Mouse (Mus musculus) left cerebral cortex, postnatal 4 days (tissue): Measurements from ENCODE around the gene Zfp867. TPM values are rescaled to one million over a fixed set of nuclear protein-coding genes. Genes with fewer than 3 reads are reported as not detected.

ENCODE experiments used
- total RNA-seq, 2 experiments: library from RNA; stranded (reverse); gene quantifications; 2 replicates each; pipeline ENCODE4 v1.2.3; 2021

The Zfp867 gene
- total RNA-seq, 2 experiments from 2014 or later: 7.1 to 7.5 TPM

Other genes with a start within 250 kb of the Zfp867 start
- gene Arf1, start 244.2 kb downstream of the Zfp867 start, total RNA-seq: 100 to 1,000 TPM; 389 TPM
- not detected for gene Wnt3a, start 181.7 kb downstream of the Zfp867 start, total RNA-seq
- 1 to 10 TPM; 3.4 to 4.3 TPM for gene Wnt9a, start 165.5 kb downstream of the Zfp867 start, total RNA-seq
- not detected for gene Prss38, start 96.8 kb downstream of the Zfp867 start, total RNA-seq
- 10 to 100 TPM; 27.4 to 29.6 TPM for gene Jmjd4, start 22.4 kb downstream of the Zfp867 start, total RNA-seq
- 100 to 1,000 TPM; 267 to 307 TPM for gene Snap47, start 21.3 kb downstream of the Zfp867 start, total RNA-seq
- 10 to 100 TPM; 16.9 to 20.4 TPM for gene Zkscan17, start 54.3 kb upstream of the Zfp867 start, total RNA-seq
- gene Nlrp3, start 69.1 kb upstream of the Zfp867 start, total RNA-seq: under 1 TPM; 0.50 to 0.60 TPM
- gene Olfr222, start 103.8 kb upstream of the Zfp867 start, total RNA-seq: not detected
- gene Olfr223, start 120.8 kb upstream of the Zfp867 start, total RNA-seq: not detected
- 100 to 1,000 TPM; 270 to 281 TPM for gene Mprip, start 188.8 kb upstream of the Zfp867 start, total RNA-seq